Mouse (Mus musculus) stomach, postnatal 0 days (tissue): ENCODE results near the gene Cldn14. TPM values are rescaled to one million over a fixed set of nuclear protein-coding genes. Genes with fewer than 3 reads are reported as not detected.

Source experiments
- ATAC-seq: fragments of 200-750 bp; cut with Nextera tagmentation; 2 replicates; pipeline ENCODE4 v1.8.0; 2017; ENCODE audit not compliant: low FRiP score, low TSS enrichment
- DNase-seq: peaks from one replicate; pipeline ENCODE4 v3.0.0-alpha.2; 2016; ENCODE audit warnings: low spot score
- H3K27ac ChIP-seq: fragments of 300-500 bp; sonication (generic); replicated peaks from 2 replicates; pipeline ENCODE4 v1.5.1; 2014; ENCODE audit warnings: mild to moderate bottlenecking, control low read depth
- H3K27me3 ChIP-seq: fragments of 300-500 bp; sonication (generic); 2 replicates; pipeline ENCODE4 v1.6.1; 2014; ENCODE audit warnings: low read length; ENCODE audit not compliant: control insufficient read depth, insufficient read depth
- H3K36me3 ChIP-seq: fragments of 300-500 bp; sonication (generic); 2 replicates; pipeline ENCODE4 v1.6.1; 2014; ENCODE audit warnings: low read length, mixed read lengths; ENCODE audit not compliant: control insufficient read depth, insufficient read depth
- H3K4me1 ChIP-seq: fragments of 300-500 bp; sonication (generic); replicated peaks from 2 replicates; pipeline ENCODE4 v1.6.1; 2014; ENCODE audit warnings: antibody characterized with exemption; ENCODE audit not compliant: control insufficient read depth, insufficient read depth
- H3K4me2 ChIP-seq: fragments of 300-500 bp; sonication (generic); replicated peaks from 2 replicates; pipeline ENCODE4 v1.6.1; 2014; ENCODE audit warnings: low read depth, mild to moderate bottlenecking, control low read depth, moderate library complexity
- H3K4me3 ChIP-seq: fragments of 300-500 bp; sonication (generic); 2 replicates; pipeline ENCODE4 v1.5.1; 2014; ENCODE audit warnings: low read depth, low read length, control low read depth
- H3K9ac ChIP-seq: fragments of 300-500 bp; sonication (generic); 2 replicates; pipeline ENCODE4 v1.6.1; 2014; ENCODE audit warnings: mild to moderate bottlenecking, low read length, control low read depth, mixed read lengths
- H3K9me3 ChIP-seq: fragments of 300-500 bp; sonication (generic); 2 replicates; pipeline ENCODE4 v1.6.1; 2016; ENCODE audit warnings: low read length; ENCODE audit not compliant: control insufficient read depth
- CTCF ChIP-seq: IDR thresholded peaks from 2 replicates; pipeline ENCODE4 v1.5.1; 2016; ENCODE audit warnings: antibody characterized with exemption, low read depth, mild to moderate bottlenecking, moderate library complexity
- EP300 ChIP-seq: optimal IDR thresholded peaks from 2 replicates; pipeline ENCODE3; 2016; ENCODE audit warnings: antibody characterized with exemption
- WGBS: fragments of 180-500 bp; shearing (Covaris S2); extraction: QIAGEN DNeasy Blood & Tissue Kit; methylation state at CpG from one replicate; pipeline ENCODE4 v1.1.7; 2014; 5-methylcytosine and 5-hydroxymethylcytosine counted together
- polyA plus RNA-seq: library from polyadenylated mRNA; unstranded; fragments of >200 nt; fragmentation: Nextera tagmentation; extraction: Ambion mirVana; gene quantifications from 2 replicates; pipeline ENCODE4 v1.2.1, GENCODE M21; 2015

Cldn14 gene
- polyA plus RNA-seq, 1 experiment from 2014 or later, result 0.10 TPM

DNA sequence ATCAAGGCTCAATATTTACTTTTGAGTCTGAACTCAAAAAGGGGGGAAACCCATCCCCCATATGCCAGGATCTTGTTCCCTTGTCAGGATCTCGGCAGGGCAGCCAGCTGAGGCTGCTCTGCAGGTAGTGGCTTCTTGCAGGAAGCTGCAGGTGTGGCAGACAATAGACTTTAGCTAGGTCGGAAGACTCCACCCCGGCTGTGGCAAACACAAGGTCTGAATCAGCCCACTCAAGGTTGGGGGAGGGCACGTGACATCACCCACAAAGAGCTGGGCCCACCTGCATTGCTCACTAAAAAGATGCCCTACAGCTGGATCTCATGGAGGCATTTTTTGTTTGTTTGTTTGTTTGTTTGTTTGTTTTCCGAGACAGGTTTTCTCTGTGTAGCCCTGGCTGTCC is 100.9 kb downstream of the Cldn14 start:
- 57% methylated on average over 5 of the region's 5 CpGs for WGBS
- Histone ChIP-seq H3K27me3 (no peaks in the 10 kb centered on the region), H3K9ac (no peak overlapping the region), H3K36me3 (no peaks in the 10 kb centered on the region), H3K4me3 (no peak overlapping the region), H3K27ac (no peak overlapping the region), H3K4me2 (no peak overlapping the region), H3K4me1 (no peaks in the 10 kb centered on the region), H3K9me3 (no peaks in the 10 kb centered on the region)
- DNase-seq, result peak; percentile 40
- ATAC-seq, result no peak
- TF ChIP-seq CTCF, result no peak
- TF ChIP-seq EP300, result no peak

DNA sequence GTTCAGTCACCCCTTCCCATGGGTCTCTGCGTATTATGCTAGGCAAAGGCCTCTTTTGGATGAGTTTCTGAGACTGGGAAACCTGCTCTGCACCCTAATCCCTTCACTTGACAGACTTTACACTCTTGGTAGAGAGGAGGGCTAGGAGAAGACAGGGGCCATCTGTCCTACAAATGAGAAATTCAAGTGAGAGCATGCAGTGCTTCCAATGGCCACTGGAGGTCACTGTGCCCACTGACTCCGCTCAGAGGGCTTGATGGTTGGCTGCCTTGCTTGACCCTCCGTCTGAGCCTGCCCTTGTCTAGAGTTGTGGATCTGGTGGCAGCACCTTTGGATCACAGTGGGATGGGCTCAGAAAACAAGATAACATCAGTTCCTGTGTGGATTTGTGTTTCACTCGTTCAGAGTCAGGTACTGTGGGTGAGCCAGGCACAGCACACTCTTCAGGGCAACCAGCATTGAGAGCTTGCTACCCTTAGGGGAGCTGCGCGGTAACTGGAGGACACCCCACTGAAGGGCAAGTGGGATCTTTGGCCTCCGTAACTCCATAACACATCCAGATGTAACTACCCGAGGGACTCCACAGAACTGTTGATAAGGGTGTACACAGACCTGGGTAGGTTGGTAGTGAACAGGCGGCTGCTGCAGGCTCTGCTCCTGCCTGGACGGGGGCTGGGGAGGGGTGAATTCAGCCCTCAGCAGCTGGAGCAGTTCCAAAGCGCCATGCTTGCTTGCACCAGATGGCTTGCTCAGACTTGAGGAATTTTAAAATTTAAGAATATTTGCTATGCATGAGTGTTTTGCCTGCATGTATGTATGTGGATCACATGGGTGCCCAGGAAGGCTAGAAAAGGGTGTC is 102.3 kb downstream of the Cldn14 start:
- DNase-seq (peak; percentile 71), ATAC-seq (peak; percentile 62)
- no peaks in the 10 kb centered on the region for H3K4me1 ChIP-seq
- no peak overlapping the region for H3K4me3 ChIP-seq
- TF ChIP-seq CTCF, result peak; percentile 97
- TF ChIP-seq EP300, result no peak
- H3K27ac ChIP-seq, result no peak overlapping the region
- no peaks in the 10 kb centered on the region for H3K9me3 ChIP-seq
- no peak overlapping the region for H3K9ac ChIP-seq
- no peaks in the 10 kb centered on the region for H3K36me3 ChIP-seq
- no peaks in the 10 kb centered on the region for H3K27me3 ChIP-seq
- H3K4me2 ChIP-seq, result no peak overlapping the region
- 54% methylated on average over 11 of the region's 11 CpGs for WGBS

DNA sequence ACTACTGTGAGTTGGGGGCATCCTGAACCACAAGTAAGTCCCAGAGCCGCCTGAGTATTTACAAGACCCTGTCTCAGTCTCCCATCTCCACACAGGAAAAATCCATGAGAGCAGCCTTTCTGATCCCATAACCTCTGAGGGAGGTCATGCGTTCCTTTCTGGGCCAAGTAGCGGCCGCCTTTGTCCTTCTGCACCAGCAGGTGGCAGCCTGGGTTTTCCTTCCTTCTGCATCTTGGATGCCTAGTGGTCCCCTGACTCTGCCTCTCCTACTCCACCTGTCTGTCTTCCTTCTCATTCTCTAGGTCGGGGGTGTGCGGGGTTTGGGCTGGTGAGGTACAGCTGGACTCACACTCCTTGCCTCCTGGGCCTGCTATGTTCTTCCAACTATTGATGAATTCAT is 105.6 kb downstream of the Cldn14 start:
- Histone ChIP-seq H3K27ac (no peak overlapping the region), H3K9me3 (no peaks in the 10 kb centered on the region), H3K36me3 (no peaks in the 10 kb centered on the region), H3K4me1 (no peaks in the 10 kb centered on the region), H3K27me3 (no peaks in the 10 kb centered on the region), H3K4me2 (no peak overlapping the region), H3K4me3 (no peak overlapping the region), H3K9ac (no peak overlapping the region)
- peak; percentile 61 for TF ChIP-seq CTCF
- no peak for TF ChIP-seq EP300
- 86% methylated on average over 5 of the region's 6 CpGs for WGBS
- DNase-seq (no peak), ATAC-seq (no peak)

DNA sequence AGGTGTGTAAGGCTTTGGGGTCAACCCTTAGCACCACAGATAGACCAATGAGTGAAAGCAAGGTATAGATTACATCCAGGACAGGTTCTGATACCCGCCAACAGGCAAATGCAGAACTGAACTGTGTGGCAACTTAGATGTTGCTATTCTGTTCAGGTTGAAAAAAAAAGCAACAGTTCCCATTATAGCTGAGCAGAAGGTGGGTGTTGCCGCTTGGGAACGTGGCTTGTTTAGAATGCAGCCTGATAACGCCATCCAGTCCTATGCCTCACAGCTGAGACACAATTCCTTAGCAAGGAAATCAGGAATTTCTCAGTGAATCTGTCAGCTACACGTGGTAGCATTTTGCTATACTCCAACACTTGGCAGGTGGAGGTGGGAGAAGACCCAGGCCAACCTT is 115.4 kb downstream of the Cldn14 start:
- Histone ChIP-seq H3K4me2 (no peak overlapping the region), H3K27ac (no peak overlapping the region), H3K27me3 (no peaks in the 10 kb centered on the region), H3K9me3 (no peaks in the 10 kb centered on the region), H3K4me3 (no peak overlapping the region), H3K9ac (no peak overlapping the region), H3K4me1 (no peaks in the 10 kb centered on the region), H3K36me3 (peaks cover 3% of the 10 kb centered on the region; the same call in 1 of the 2 replicates)
- no peak for TF ChIP-seq EP300
- no peak for TF ChIP-seq CTCF
- DNase-seq (no peak), ATAC-seq (no peak)
- WGBS, result 74% methylated on average over 5 of the region's 5 CpGs

DNA sequence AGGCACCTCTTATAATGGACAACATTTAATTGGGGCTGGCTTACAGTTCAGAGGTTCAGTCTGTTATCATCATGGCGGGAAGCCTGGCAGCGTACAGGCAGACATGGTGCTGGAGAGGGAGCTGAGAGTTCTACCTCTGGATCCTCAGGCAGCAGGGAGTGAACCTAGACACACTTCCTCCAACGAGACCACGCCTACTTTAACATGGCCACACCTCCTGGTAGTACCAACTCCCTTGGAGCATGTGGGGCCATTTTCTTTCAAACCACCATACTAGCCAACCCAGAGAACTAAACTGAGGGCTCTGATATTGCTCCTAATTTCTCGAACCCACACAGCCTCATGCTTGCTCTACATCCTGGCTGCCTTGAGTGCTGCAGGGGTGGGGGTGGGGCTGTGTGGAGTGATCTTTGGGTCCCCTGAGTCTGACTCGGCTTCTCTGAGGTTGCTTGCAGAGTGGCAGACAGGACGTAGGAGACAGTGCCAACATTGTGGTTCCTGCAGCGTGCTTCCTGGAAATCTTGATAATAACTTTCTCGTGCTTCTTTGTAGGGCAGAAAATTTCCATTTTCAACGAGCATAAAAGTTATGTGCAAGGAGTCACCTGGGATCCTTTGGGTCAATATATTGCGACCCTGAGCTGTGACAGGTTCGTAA is 117.6 kb downstream of the Cldn14 start:
- Histone ChIP-seq H3K27me3 (no peaks in the 10 kb centered on the region), H3K4me2 (no peak overlapping the region), H3K9me3 (no peaks in the 10 kb centered on the region), H3K4me1 (no peaks in the 10 kb centered on the region), H3K27ac (no peak overlapping the region), H3K9ac (no peak overlapping the region), H3K4me3 (no peak overlapping the region), H3K36me3 (peaks cover 3% of the 10 kb centered on the region; the same call in 1 of the 2 replicates)
- ATAC-seq (peak; percentile 52), DNase-seq (no peak)
- TF ChIP-seq EP300, result no peak
- TF ChIP-seq CTCF, result no peak
- WGBS, result 84% methylated on average over 12 of the region's 12 CpGs

DNA sequence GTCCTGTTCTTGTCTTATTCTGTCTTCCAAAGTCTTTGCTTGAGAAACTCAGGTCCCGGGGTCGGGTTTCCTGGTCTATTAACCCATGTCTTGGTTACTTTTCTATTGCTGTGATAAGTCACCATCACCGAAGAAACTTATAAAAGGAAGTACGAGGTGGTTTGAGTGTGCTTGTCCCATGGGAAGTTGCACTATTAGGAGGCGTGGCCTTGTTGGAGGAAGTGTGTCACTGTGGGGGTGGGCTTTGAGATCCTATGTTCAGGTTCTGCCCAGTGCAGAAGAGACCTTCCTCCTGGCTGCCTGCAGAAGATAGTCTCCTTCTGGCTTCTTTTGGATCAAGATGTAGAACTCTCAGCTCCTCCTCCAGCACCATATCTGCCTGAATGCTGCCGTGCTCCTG is 120.2 kb downstream of the Cldn14 start:
- DNase-seq (no peak), ATAC-seq (no peak)
- no peak overlapping the region for H3K4me3 ChIP-seq
- no peak overlapping the region for H3K9ac ChIP-seq
- H3K36me3 ChIP-seq, result peaks cover 3% of the 10 kb centered on the region; the same call in 1 of the 2 replicates
- WGBS, result 92% methylated on average over 6 of the region's 6 CpGs
- no peaks in the 10 kb centered on the region for H3K9me3 ChIP-seq
- no peaks in the 10 kb centered on the region for H3K27me3 ChIP-seq
- no peak overlapping the region for H3K4me2 ChIP-seq
- no peak for TF ChIP-seq CTCF
- TF ChIP-seq EP300, result no peak
- no peak overlapping the region for H3K27ac ChIP-seq
- no peaks in the 10 kb centered on the region for H3K4me1 ChIP-seq
